Mouse (Mus musculus) cerebellum, adult 2 months (tissue): Measurements from ENCODE around the gene Gm281. TPM values are rescaled to one million over a fixed set of nuclear protein-coding genes. Genes with fewer than 3 reads are reported as not detected.

Experiments used
- DNase-seq, 2 experiments: peaks; one replicate each; pipeline ENCODE4 v3.0.0; 2021
- H3K27ac ChIP-seq: fragments of 200-500 bp; 2 replicates; pipeline ENCODE4 v1.5.1; 2012; ENCODE audit warnings: low read length, control low read depth, inconsistent platforms; ENCODE audit not compliant: insufficient read depth
- H3K27me3 ChIP-seq: fragments of 200-500 bp; 2 replicates; pipeline ENCODE4 v1.6.1; 2012; ENCODE audit warnings: inconsistent platforms, mild to moderate bottlenecking, low read length, moderate library complexity; ENCODE audit not compliant: control insufficient read depth, insufficient read depth
- H3K4me1 ChIP-seq: fragments of 200-500 bp; 2 replicates; pipeline ENCODE4 v1.6.1; 2011; ENCODE audit warnings: low read length; ENCODE audit not compliant: control insufficient read depth, insufficient read depth
- H3K4me3 ChIP-seq: fragments of 200-500 bp; replicated peaks from 2 replicates; pipeline ENCODE3; 2011; ENCODE audit warnings: mild to moderate bottlenecking, low read depth, low read length, control low read depth; ENCODE audit not compliant: insufficient read depth
- CTCF ChIP-seq: fragments of 200-500 bp; IDR thresholded peaks from 2 replicates; pipeline ENCODE4 v1.5.1; 2011; ENCODE audit warnings: low read depth, mild to moderate bottlenecking, control low read depth, low read length, moderate library complexity, borderline replicate concordance; ENCODE audit not compliant: insufficient read depth
- POLR2A ChIP-seq: fragments of 200-500 bp; IDR thresholded peaks from 2 replicates; pipeline ENCODE4 v1.6.1; 2011; ENCODE audit warnings: low read length, control low read depth, borderline replicate concordance; ENCODE audit not compliant: insufficient read depth
- WGBS: fragments of 180-500 bp; shearing (Covaris S2); methylation state at CpG from one replicate; pipeline ENCODE4 v1.1.7; 2018; 5-methylcytosine and 5-hydroxymethylcytosine counted together
- polyA plus RNA-seq: library from polyadenylated mRNA; depleted of rRNA; stranded (reverse); fragments of >200 nt; gene quantifications from 2 replicates; pipeline ENCODE4 v1.2.3, GENCODE M21; 2012; rRNA removed

Gm281 gene
- polyA plus RNA-seq, 1 experiment: not detected

- TF ChIP-seq CTCF: no peak
- TF ChIP-seq POLR2A: no peak
- Histone ChIP-seq H3K27me3 (no peaks in the 10 kb centered on the region), H3K4me3 (no peak overlapping the region), H3K4me1 (no peaks in the 10 kb centered on the region), H3K27ac (no peak overlapping the region)
- WGBS: 51% methylated on average over 1 of the region's 1 CpGs
- no peak for DNase-seq
Observed at GRCm38 (mm10) chr14:13790446-13790845, 123.8 kb downstream of the Gm281 start.

DNA sequence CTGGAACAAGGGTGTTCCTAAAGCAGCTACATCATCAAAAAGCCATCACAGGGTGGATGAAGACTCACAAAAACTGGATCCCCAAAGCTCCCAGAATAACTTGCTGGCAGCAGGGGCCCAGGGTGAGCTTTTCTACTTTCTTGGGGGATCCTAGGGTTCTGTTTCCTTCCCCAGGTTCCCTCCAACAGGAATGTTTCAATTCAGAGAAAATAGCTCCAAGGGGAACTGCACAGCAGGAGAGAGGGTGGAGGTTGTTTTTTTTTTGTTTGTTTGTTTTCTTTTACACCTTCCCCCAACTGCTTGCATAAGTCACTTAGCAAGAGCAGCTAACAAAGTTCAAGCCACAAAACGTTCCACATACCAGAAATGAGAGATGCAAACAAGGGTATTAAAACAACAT, 124.3 kb downstream of the Gm281 start:
- Histone ChIP-seq H3K27ac (no peak overlapping the region), H3K27me3 (no peaks in the 10 kb centered on the region), H3K4me1 (no peaks in the 10 kb centered on the region), H3K4me3 (no peak overlapping the region)
- DNase-seq: no peak
- 38% methylated on average over 1 of the region's 1 CpGs for WGBS
- TF ChIP-seq POLR2A (no peak), CTCF (no peak)

- no peak overlapping the region for H3K4me3 ChIP-seq
- DNase-seq: no peak
- WGBS: 70% methylated on average over 4 of the region's 4 CpGs
Observed at GRCm38 (mm10) chr14:13782970-13783369, 131.3 kb downstream of the Gm281 start.

DNA sequence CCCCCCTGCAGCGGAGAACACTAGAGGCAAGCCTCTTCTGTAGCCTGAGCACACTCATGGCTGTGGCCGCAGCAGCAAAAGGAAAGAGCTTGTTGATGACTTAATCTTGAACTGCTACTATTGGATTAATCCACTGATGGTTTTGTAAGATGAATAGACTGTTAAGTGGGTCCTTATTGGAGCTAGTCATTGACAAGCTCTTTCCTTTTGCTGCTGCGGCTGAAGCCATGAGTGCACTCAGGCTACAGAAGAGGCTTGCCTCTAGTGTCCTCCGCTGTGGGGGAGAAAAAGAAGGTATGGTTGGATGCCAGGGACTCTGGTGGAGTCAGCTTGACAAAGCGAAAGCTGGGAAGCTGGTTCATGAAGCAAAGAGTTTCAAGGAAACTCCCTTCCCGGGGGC, 135.9 kb downstream of the Gm281 start:
- no peaks in the 10 kb centered on the region for H3K27me3 ChIP-seq
- H3K27ac ChIP-seq: no peak overlapping the region
- H3K4me1 ChIP-seq: no peaks in the 10 kb centered on the region
- 81% methylated on average over 6 of the region's 6 CpGs for WGBS
- TF ChIP-seq CTCF: no peak
- no peak for TF ChIP-seq POLR2A
- H3K4me3 ChIP-seq: no peak overlapping the region
- DNase-seq: no peak

More at GRCm38 (mm10) chr14:13782970-13783369, 131.3 kb downstream of the Gm281 start:
- Histone ChIP-seq H3K27me3 (no peaks in the 10 kb centered on the region), H3K4me1 (no peaks in the 10 kb centered on the region), H3K27ac (no peak overlapping the region)
- TF ChIP-seq POLR2A (no peak), CTCF (no peak)

GRCm38 (mm10) chr14:13771163-13771562, 143.1 kb downstream of the Gm281 start:
- Histone ChIP-seq H3K4me1 (no peaks in the 10 kb centered on the region), H3K27ac (no peak overlapping the region), H3K4me3 (no peak overlapping the region), H3K27me3 (no peaks in the 10 kb centered on the region)
- TF ChIP-seq CTCF: no peak
- 68% methylated on average over 2 of the region's 2 CpGs for WGBS
- DNase-seq: no peak

GRCm38 (mm10) chr14:13770686-13771085, 143.6 kb downstream of the Gm281 start:
- no peak for TF ChIP-seq CTCF
- no peak for TF ChIP-seq POLR2A
- Histone ChIP-seq H3K27ac (no peak overlapping the region), H3K4me3 (no peak overlapping the region), H3K4me1 (no peaks in the 10 kb centered on the region), H3K27me3 (no peaks in the 10 kb centered on the region)
- no peak for DNase-seq
- WGBS: 0% methylated on average over 1 of the region's 1 CpGs

Other genes starting within 250 kb of the Gm281 start
- gene Sntn, start 243.6 kb downstream of the Gm281 start, polyA plus RNA-seq: 0.20 and 0.78 TPM in 2 replicates
- gene Atxn7, start 47.0 kb upstream of the Gm281 start, polyA plus RNA-seq: 24.0 and 24.9 TPM in 2 replicates
- gene Thoc7, start 47.4 kb upstream of the Gm281 start, polyA plus RNA-seq: 109 and 116 TPM in 2 replicates
- gene Psmd6, start 206.5 kb upstream of the Gm281 start, polyA plus RNA-seq: 98.8 and 102 TPM in 2 replicates